Mouse (Mus musculus): ENCODE data around the gene Efcab5. TPM values are rescaled to one million over a fixed set of nuclear protein-coding genes. Genes with fewer than 3 reads are reported as not detected.

Gene Efcab5
- polyA plus RNA-seq, 1 experiment from 2014 or later: 0.24 TPM

- Histone ChIP-seq H3K9ac (ENCODE audit: low read depth, low read length) (no peak overlapping the region), H3K4me1 (ENCODE audit: control insufficient read depth, insufficient read depth, low read length) (0 out of 2 replicates have a peak, but pooled peaks cover 3% of the 10 kb centered on the region), H3K4me3 (ENCODE audit: low read length) (no peak overlapping the region), H3K36me3 (ENCODE audit: control insufficient read depth, insufficient read depth, low read length) (no peaks in the 10 kb centered on the region), H3K27ac (ENCODE audit: low read depth, low read length) (no peak overlapping the region), H3K4me2 (replicated peaks; ENCODE audit: low read depth, low read length) (no peak overlapping the region), H3K27me3 (ENCODE audit: control insufficient read depth, insufficient read depth, low read length) (no peaks in the 10 kb centered on the region), H3K9me3 (ENCODE audit: control insufficient read depth, low read length) (no peaks in the 10 kb centered on the region)
- no peak for ATAC-seq (ENCODE audit: low FRiP score, low TSS enrichment)
- 60% methylated on average over 2 of the region's 2 CpGs for WGBS
Measured at GRCm38 (mm10) chr11:77182616-77183015, 6.2 kb downstream of the Efcab5 start.

GRCm38 (mm10) chr11:77182041-77182440 is 6.7 kb downstream of the Efcab5 start:
- Histone ChIP-seq H3K36me3 (ENCODE audit: control insufficient read depth, insufficient read depth, low read length) (no peaks in the 10 kb centered on the region), H3K27me3 (ENCODE audit: control insufficient read depth, insufficient read depth, low read length) (no peaks in the 10 kb centered on the region), H3K4me1 (ENCODE audit: control insufficient read depth, insufficient read depth, low read length) (0 out of 2 replicates have a peak, but pooled peaks cover 3% of the 10 kb centered on the region), H3K4me3 (ENCODE audit: low read length) (no peak overlapping the region), H3K9me3 (ENCODE audit: control insufficient read depth, low read length) (no peaks in the 10 kb centered on the region), H3K27ac (ENCODE audit: low read depth, low read length) (no peak overlapping the region), H3K9ac (ENCODE audit: low read depth, low read length) (no peak overlapping the region), H3K4me2 (replicated peaks; ENCODE audit: low read depth, low read length) (no peak overlapping the region)
- no peak for ATAC-seq (ENCODE audit: low FRiP score, low TSS enrichment)
- 67% methylated on average over 2 of the region's 2 CpGs for WGBS

- Histone ChIP-seq H3K36me3 (ENCODE audit: control insufficient read depth, insufficient read depth, low read length) (no peaks in the 10 kb centered on the region), H3K27ac (ENCODE audit: low read depth, low read length) (no peak overlapping the region), H3K4me3 (ENCODE audit: low read length) (no peak overlapping the region), H3K27me3 (ENCODE audit: control insufficient read depth, insufficient read depth, low read length) (no peaks in the 10 kb centered on the region), H3K4me2 (replicated peaks; ENCODE audit: low read depth, low read length) (no peak overlapping the region), H3K4me1 (ENCODE audit: control insufficient read depth, insufficient read depth, low read length) (0 out of 2 replicates have a peak, but pooled peaks cover 3% of the 10 kb centered on the region), H3K9ac (ENCODE audit: low read depth, low read length) (no peak overlapping the region), H3K9me3 (ENCODE audit: control insufficient read depth, low read length) (no peaks in the 10 kb centered on the region)
- 56% methylated on average over 5 of the region's 5 CpGs for WGBS
- no peak for ATAC-seq (ENCODE audit: low FRiP score, low TSS enrichment)
Measured at GRCm38 (mm10) chr11:77181528-77181927, 7.2 kb downstream of the Efcab5 start.

- H3K4me3 ChIP-seq (ENCODE audit: low read length): no peak overlapping the region
- H3K27me3 ChIP-seq (ENCODE audit: control insufficient read depth, insufficient read depth, low read length): no peaks in the 10 kb centered on the region
- no peak overlapping the region for H3K27ac ChIP-seq (ENCODE audit: low read depth, low read length)
- H3K4me1 ChIP-seq (ENCODE audit: control insufficient read depth, insufficient read depth, low read length): 0 out of 2 replicates have a peak, but pooled peaks cover 3% of the 10 kb centered on the region
- H3K9me3 ChIP-seq (ENCODE audit: control insufficient read depth, low read length): no peaks in the 10 kb centered on the region
- no peak overlapping the region for H3K9ac ChIP-seq (ENCODE audit: low read depth, low read length)
- WGBS: 60% methylated on average over 4 of the region's 4 CpGs
- H3K4me2 ChIP-seq (replicated peaks; ENCODE audit: low read depth, low read length): no peak overlapping the region
- ATAC-seq (ENCODE audit: low FRiP score, low TSS enrichment): no peak
- no peaks in the 10 kb centered on the region for H3K36me3 ChIP-seq (ENCODE audit: control insufficient read depth, insufficient read depth, low read length)
Measured at GRCm38 (mm10) chr11:77180886-77181285, 7.9 kb downstream of the Efcab5 start.

- Histone ChIP-seq H3K36me3 (ENCODE audit: control insufficient read depth, insufficient read depth, low read length) (no peaks in the 10 kb centered on the region), H3K4me1 (ENCODE audit: control insufficient read depth, insufficient read depth, low read length) (0 out of 2 replicates have a peak, but pooled peaks cover 3% of the 10 kb centered on the region), H3K9me3 (ENCODE audit: control insufficient read depth, low read length) (no peaks in the 10 kb centered on the region), H3K4me3 (ENCODE audit: low read length) (no peak overlapping the region), H3K27ac (ENCODE audit: low read depth, low read length) (no peak overlapping the region), H3K27me3 (ENCODE audit: control insufficient read depth, insufficient read depth, low read length) (no peaks in the 10 kb centered on the region), H3K9ac (ENCODE audit: low read depth, low read length) (no peak overlapping the region), H3K4me2 (replicated peaks; ENCODE audit: low read depth, low read length) (no peak overlapping the region)
- WGBS: 84% methylated on average over 3 of the region's 3 CpGs
- ATAC-seq (ENCODE audit: low FRiP score, low TSS enrichment): no peak
Measured at GRCm38 (mm10) chr11:77179771-77180170, 9.0 kb downstream of the Efcab5 start.

GRCm38 (mm10) chr11:77174531-77174930 is 14.2 kb downstream of the Efcab5 start:
- H3K9me3 ChIP-seq (ENCODE audit: control insufficient read depth, low read length): no peaks in the 10 kb centered on the region
- H3K4me1 ChIP-seq (ENCODE audit: control insufficient read depth, insufficient read depth, low read length): no peaks in the 10 kb centered on the region
- H3K4me2 ChIP-seq (replicated peaks; ENCODE audit: low read depth, low read length): no peak overlapping the region
- H3K27ac ChIP-seq (ENCODE audit: low read depth, low read length): no peak overlapping the region
- no peaks in the 10 kb centered on the region for H3K27me3 ChIP-seq (ENCODE audit: control insufficient read depth, insufficient read depth, low read length)
- H3K4me3 ChIP-seq (ENCODE audit: low read length): no peak overlapping the region
- 87% methylated on average over 7 of the region's 7 CpGs for WGBS
- H3K9ac ChIP-seq (ENCODE audit: low read depth, low read length): no peak overlapping the region
- H3K36me3 ChIP-seq (ENCODE audit: control insufficient read depth, insufficient read depth, low read length): no peaks in the 10 kb centered on the region
- ATAC-seq (ENCODE audit: low FRiP score, low TSS enrichment): no peak

GRCm38 (mm10) chr11:77173731-77174130 is 15.0 kb downstream of the Efcab5 start:
- Histone ChIP-seq H3K4me1 (ENCODE audit: control insufficient read depth, insufficient read depth, low read length) (no peaks in the 10 kb centered on the region), H3K4me3 (ENCODE audit: low read length) (no peak overlapping the region), H3K27me3 (ENCODE audit: control insufficient read depth, insufficient read depth, low read length) (no peaks in the 10 kb centered on the region), H3K36me3 (ENCODE audit: control insufficient read depth, insufficient read depth, low read length) (no peaks in the 10 kb centered on the region), H3K9ac (ENCODE audit: low read depth, low read length) (no peak overlapping the region), H3K27ac (ENCODE audit: low read depth, low read length) (no peak overlapping the region), H3K9me3 (ENCODE audit: control insufficient read depth, low read length) (no peaks in the 10 kb centered on the region), H3K4me2 (replicated peaks; ENCODE audit: low read depth, low read length) (no peak overlapping the region)
- WGBS: 74% methylated on average over 4 of the region's 4 CpGs
- ATAC-seq (ENCODE audit: low FRiP score, low TSS enrichment): no peak

GRCm38 (mm10) chr11:77160744-77161143 is 28.0 kb downstream of the Efcab5 start:
- no peak overlapping the region for H3K9ac ChIP-seq (ENCODE audit: low read depth, low read length)
- 87% methylated on average over 1 of the region's 1 CpGs for WGBS
- H3K4me3 ChIP-seq (ENCODE audit: low read length): no peak overlapping the region
- H3K27me3 ChIP-seq (ENCODE audit: control insufficient read depth, insufficient read depth, low read length): no peaks in the 10 kb centered on the region
- H3K4me1 ChIP-seq (ENCODE audit: control insufficient read depth, insufficient read depth, low read length): no peaks in the 10 kb centered on the region
- no peak for ATAC-seq (ENCODE audit: low FRiP score, low TSS enrichment)
- no peak overlapping the region for H3K4me2 ChIP-seq (replicated peaks; ENCODE audit: low read depth, low read length)
- no peaks in the 10 kb centered on the region for H3K36me3 ChIP-seq (ENCODE audit: control insufficient read depth, insufficient read depth, low read length)
- H3K9me3 ChIP-seq (ENCODE audit: control insufficient read depth, low read length): no peaks in the 10 kb centered on the region; the same call in 1 of the 2 replicates
- H3K27ac ChIP-seq (ENCODE audit: low read depth, low read length): no peak overlapping the region

- Histone ChIP-seq H3K36me3 (ENCODE audit: control insufficient read depth, insufficient read depth, low read length) (no peaks in the 10 kb centered on the region), H3K27me3 (ENCODE audit: control insufficient read depth, insufficient read depth, low read length) (no peaks in the 10 kb centered on the region), H3K4me3 (ENCODE audit: low read length) (no peak overlapping the region), H3K4me1 (ENCODE audit: control insufficient read depth, insufficient read depth, low read length) (no peaks in the 10 kb centered on the region), H3K9me3 (ENCODE audit: control insufficient read depth, low read length) (no peaks in the 10 kb centered on the region; the same call in 1 of the 2 replicates), H3K27ac (ENCODE audit: low read depth, low read length) (no peak overlapping the region), H3K9ac (ENCODE audit: low read depth, low read length) (no peak overlapping the region), H3K4me2 (replicated peaks; ENCODE audit: low read depth, low read length) (no peak overlapping the region)
- 87% methylated on average over 9 of the region's 9 CpGs for WGBS
- no peak for ATAC-seq (ENCODE audit: low FRiP score, low TSS enrichment)
Measured at GRCm38 (mm10) chr11:77160341-77160740, 28.4 kb downstream of the Efcab5 start.

All from kidney, embryonic 14.5 days (tissue).